Mouse (Mus musculus) limb, embryonic 14.5 days (tissue): Measurements from ENCODE around the gene Tbck. TPM values are rescaled to one million over a fixed set of nuclear protein-coding genes. Genes with fewer than 3 reads are reported as not detected.

Experiments used
- ATAC-seq: fragments of 200-750 bp; cut with Nextera tagmentation; 2 replicates; pipeline ENCODE4 v1.8.0; 2017; ENCODE audit warnings: low read depth, moderate number of reproducible peaks, moderate TSS enrichment; ENCODE audit not compliant: low FRiP score
- DNase-seq: peaks from one replicate; pipeline ENCODE4 v3.0.0-alpha.2; 2015; ENCODE audit warnings: low spot score
- H3K27ac ChIP-seq: fragments of 300-500 bp; sonication (generic); replicated peaks from 2 replicates; pipeline ENCODE4 v1.5.1; 2014; ENCODE audit warnings: low read depth, mild to moderate bottlenecking, low read length, moderate library complexity, mixed read lengths
- H3K27me3 ChIP-seq: fragments of 300-500 bp; sonication (generic); 2 replicates; pipeline ENCODE4 v1.6.1; 2014; ENCODE audit warnings: low read length, mixed read lengths; ENCODE audit not compliant: control insufficient read depth, insufficient read depth
- H3K36me3 ChIP-seq: fragments of 300-500 bp; sonication (generic); 2 replicates; pipeline ENCODE4 v1.6.1; 2014; ENCODE audit warnings: mild to moderate bottlenecking, low read length, moderate library complexity, mixed read lengths; ENCODE audit not compliant: control insufficient read depth, insufficient read depth
- H3K4me1 ChIP-seq: fragments of 300-500 bp; sonication (generic); 2 replicates; pipeline ENCODE4 v1.6.1; 2014; ENCODE audit warnings: antibody characterized with exemption, low read length, mixed read lengths; ENCODE audit not compliant: control insufficient read depth, insufficient read depth
- H3K4me2 ChIP-seq: fragments of 300-500 bp; sonication (generic); replicated peaks from 2 replicates; pipeline ENCODE4 v1.6.1; 2014; ENCODE audit warnings: low read depth, mild to moderate bottlenecking, low read length, moderate library complexity; ENCODE audit not compliant: severe bottlenecking
- H3K4me3 ChIP-seq: fragments of 300-500 bp; sonication (generic); replicated peaks from 2 replicates; pipeline ENCODE4 v1.5.1; 2014; ENCODE audit warnings: low read length
- H3K9ac ChIP-seq: fragments of 300-500 bp; sonication (generic); 2 replicates; pipeline ENCODE4 v1.6.1; 2014; ENCODE audit warnings: mild to moderate bottlenecking, low read depth, low read length, moderate library complexity; ENCODE audit not compliant: severe bottlenecking
- H3K9me3 ChIP-seq: fragments of 300-500 bp; sonication (generic); 2 replicates; pipeline ENCODE4 v1.6.1; 2016; ENCODE audit warnings: low read length; ENCODE audit not compliant: control insufficient read depth
- POLR2A ChIP-seq: fragments of 200-500 bp; IDR thresholded peaks from 2 replicates; pipeline ENCODE4 v1.8.0; 2012; ENCODE audit warnings: inconsistent platforms, mild to moderate bottlenecking, moderate library complexity, borderline replicate concordance; ENCODE audit not compliant: insufficient read depth, insufficient read length; ENCODE audit errors: extremely low read depth
- WGBS: fragments of 180-500 bp; shearing (Covaris S2); extraction: QIAGEN DNeasy Blood & Tissue Kit; methylation state at CpG from one replicate; pipeline ENCODE4 v1.1.7; 2014; 5-methylcytosine and 5-hydroxymethylcytosine counted together
- polyA plus RNA-seq, 2 experiments: library from polyadenylated mRNA; depleted of rRNA in 1 of 2; stranded (reverse) in 1 of 2; unstranded in 1 of 2; fragments of >200 nt; fragmentation: Nextera tagmentation in 1 of 2; extraction: Ambion mirVana in 1 of 2; gene quantifications; 2 replicates each; pipeline versions ENCODE4 v1.2.1 to v1.2.3; 2012 to 2014

The Tbck gene
- polyA plus RNA-seq, 2 experiments = 7.4 to 19.1 TPM

GRCm38 (mm10) chr3:132860796-132861195 lies 176.9 kb downstream of the Tbck start:
- Histone ChIP-seq H3K36me3 (no peaks in the 10 kb centered on the region), H3K27ac (no peak overlapping the region), H3K4me2 (no peak overlapping the region), H3K27me3 (no peaks in the 10 kb centered on the region), H3K4me1 (0 out of 2 replicates have a peak, but pooled peaks cover 8% of the 10 kb centered on the region), H3K4me3 (no peak overlapping the region), H3K9me3 (no peaks in the 10 kb centered on the region), H3K9ac (no peak overlapping the region)
- ATAC-seq (no peak), DNase-seq (no peak)
- no peak for TF ChIP-seq POLR2A
- WGBS = 56% methylated on average over 8 of the region's 8 CpGs

GRCm38 (mm10) chr3:132863843-132864242 lies 179.9 kb downstream of the Tbck start:
- no peak overlapping the region for H3K4me2 ChIP-seq
- H3K36me3 ChIP-seq = no peaks in the 10 kb centered on the region
- H3K27me3 ChIP-seq = no peaks in the 10 kb centered on the region
- DNase-seq (no peak), ATAC-seq (no peak)
- H3K27ac ChIP-seq = no peak overlapping the region
- no peak for TF ChIP-seq POLR2A
- H3K4me3 ChIP-seq = no peak overlapping the region
- H3K9me3 ChIP-seq = no peaks in the 10 kb centered on the region
- H3K9ac ChIP-seq = no peak overlapping the region
- 0 out of 2 replicates have a peak, but pooled peaks cover 7% of the 10 kb centered on the region for H3K4me1 ChIP-seq
- 82% methylated on average over 13 of the region's 13 CpGs for WGBS

DNA sequence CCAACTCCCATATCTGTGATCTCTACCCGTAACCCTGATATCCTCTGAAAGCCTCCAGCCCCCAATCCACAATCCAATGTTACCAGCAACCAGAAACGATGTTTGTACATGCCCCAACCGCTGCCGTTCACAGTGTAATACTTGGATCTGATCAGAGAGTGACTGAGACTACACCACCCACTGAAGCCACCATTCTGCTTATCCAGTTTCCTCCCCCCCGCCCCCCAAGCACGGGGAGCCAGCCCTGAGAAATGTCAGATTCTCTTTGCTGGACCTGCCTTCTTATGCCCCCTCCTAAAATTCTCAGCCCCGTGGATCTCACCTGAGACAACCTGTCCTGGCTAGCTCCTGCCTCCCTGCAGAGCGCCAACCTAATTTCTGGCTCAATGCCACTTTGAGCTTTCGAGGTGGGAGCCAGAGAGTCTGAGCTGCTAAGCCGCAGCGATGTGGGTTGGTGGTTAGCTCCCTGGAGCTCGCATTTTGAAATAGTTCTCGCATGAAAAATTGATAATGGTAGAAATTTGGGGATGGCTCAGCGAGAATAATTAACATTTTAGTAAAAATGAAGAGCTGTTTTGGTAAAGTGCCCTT lies 180.5 kb downstream of the Tbck start:
- TF ChIP-seq POLR2A = no peak
- no peak overlapping the region for H3K27ac ChIP-seq
- no peak overlapping the region for H3K9ac ChIP-seq
- H3K4me3 ChIP-seq = no peak overlapping the region
- ATAC-seq = no peak
- 0 out of 2 replicates have a peak, but pooled peaks cover 7% of the 10 kb centered on the region for H3K4me1 ChIP-seq
- H3K4me2 ChIP-seq = no peak overlapping the region
- no peaks in the 10 kb centered on the region for H3K27me3 ChIP-seq
- 73% methylated on average over 14 of the region's 14 CpGs for WGBS
- H3K9me3 ChIP-seq = no peaks in the 10 kb centered on the region
- DNase-seq = peak; percentile 22
- H3K36me3 ChIP-seq = no peaks in the 10 kb centered on the region

DNA sequence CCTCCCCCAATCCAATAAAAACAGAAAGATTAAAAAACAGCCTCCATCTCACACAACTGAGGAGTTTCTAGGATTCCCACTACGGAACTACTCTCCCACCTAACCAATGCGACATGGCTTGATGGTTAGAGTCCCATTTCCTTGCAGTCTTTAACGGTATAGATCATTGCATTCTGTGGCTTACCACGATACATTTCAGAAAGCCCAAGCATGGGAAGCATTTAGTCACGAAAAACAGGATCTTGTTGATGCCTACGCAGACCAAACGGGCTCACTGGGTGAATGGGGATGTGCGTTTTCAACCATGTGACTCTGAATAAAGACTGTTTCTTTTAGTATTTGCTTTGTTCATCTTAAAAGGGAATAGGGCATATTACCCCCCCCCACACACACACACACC lies 181.0 kb downstream of the Tbck start:
- no peak overlapping the region for H3K27ac ChIP-seq
- no peak for DNase-seq
- 74% methylated on average over 8 of the region's 8 CpGs for WGBS

DNA sequence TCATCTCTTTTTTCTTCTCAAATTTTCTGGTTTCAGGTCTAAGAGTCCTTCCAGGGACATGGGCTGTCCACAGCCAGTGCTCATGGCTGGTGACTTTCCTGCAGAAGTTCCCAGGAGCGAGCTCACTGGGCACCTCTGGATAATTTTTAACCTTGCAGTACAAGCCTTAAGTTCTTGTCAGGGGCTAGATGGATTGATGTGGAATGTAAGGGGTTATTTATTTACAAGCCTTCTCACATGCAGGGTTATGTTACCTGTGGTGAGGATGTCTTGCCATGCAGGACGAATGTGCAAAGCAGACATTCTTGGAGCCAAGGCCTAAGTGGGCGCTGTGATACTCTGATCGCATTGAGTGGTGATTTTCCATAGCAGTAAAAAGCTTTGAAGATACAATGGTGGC lies 181.7 kb downstream of the Tbck start:
- no peak overlapping the region for H3K4me3 ChIP-seq
- 88% methylated on average over 4 of the region's 4 CpGs for WGBS
- no peak for TF ChIP-seq POLR2A
- H3K27ac ChIP-seq = no peak overlapping the region
- 0 out of 2 replicates have a peak, but pooled peaks cover 5% of the 10 kb centered on the region for H3K4me1 ChIP-seq
- DNase-seq (no peak), ATAC-seq (no peak)
- H3K4me2 ChIP-seq = no peak overlapping the region
- no peaks in the 10 kb centered on the region for H3K9me3 ChIP-seq
- no peaks in the 10 kb centered on the region for H3K27me3 ChIP-seq
- H3K9ac ChIP-seq = no peak overlapping the region
- no peaks in the 10 kb centered on the region for H3K36me3 ChIP-seq

More for the DNA sequence above, 181.0 kb downstream of the Tbck start:
- no peak for ATAC-seq
- 0 out of 2 replicates have a peak, but pooled peaks cover 7% of the 10 kb centered on the region for H3K4me1 ChIP-seq
- no peak overlapping the region for H3K9ac ChIP-seq
- no peaks in the 10 kb centered on the region for H3K36me3 ChIP-seq
- H3K4me2 ChIP-seq = no peak overlapping the region
- TF ChIP-seq POLR2A = no peak
- H3K4me3 ChIP-seq = no peak overlapping the region
- H3K9me3 ChIP-seq = no peaks in the 10 kb centered on the region
- no peaks in the 10 kb centered on the region for H3K27me3 ChIP-seq
